Mouse (Mus musculus): Measurements from ENCODE around the gene Rims1.

Gene Rims1

GRCm38 (mm10) chr1:22338914-22339313 lies 466.9 kb downstream of the Rims1 start:
- no peak for DNase-seq

- DNase-seq: no peak
Measured at GRCm38 (mm10) chr1:22320941-22321676, 484.7 kb downstream of the Rims1 start.

- DNase-seq: no peak
Measured at GRCm38 (mm10) chr1:22315537-22315936, 490.3 kb downstream of the Rims1 start.

- no peak for DNase-seq
Measured at GRCm38 (mm10) chr1:22311471-22311870, 494.3 kb downstream of the Rims1 start.

- DNase-seq: no peak
Measured at GRCm38 (mm10) chr1:22306519-22306918, 499.3 kb downstream of the Rims1 start.

GRCm38 (mm10) chr1:22305932-22306331 lies 499.9 kb downstream of the Rims1 start:
- no peak for DNase-seq

GRCm38 (mm10) chr1:22293953-22294352 lies 511.8 kb downstream of the Rims1 start:
- DNase-seq: no peak

- no peak for DNase-seq
Measured at GRCm38 (mm10) chr1:22293310-22293709, 512.5 kb downstream of the Rims1 start.

GRCm38 (mm10) chr1:22286807-22287206 lies 519.0 kb downstream of the Rims1 start:
- no peak for DNase-seq

GRCm38 (mm10) chr1:22279954-22280353 lies 525.8 kb downstream of the Rims1 start:
- DNase-seq: no peak

GRCm38 (mm10) chr1:22274081-22274480 lies 531.7 kb downstream of the Rims1 start:
- no peak for DNase-seq

GRCm38 (mm10) chr1:22270131-22270530 lies 535.7 kb downstream of the Rims1 start:
- DNase-seq: no peak

- DNase-seq: peak; percentile 76 to 83
Measured at GRCm38 (mm10) chr1:22268581-22269359, 537.0 kb downstream of the Rims1 start.

GRCm38 (mm10) chr1:22266491-22266890 lies 539.3 kb downstream of the Rims1 start:
- DNase-seq: no peak

- no peak for DNase-seq
Measured at GRCm38 (mm10) chr1:22265528-22265927, 540.3 kb downstream of the Rims1 start.

- DNase-seq: no peak
Measured at GRCm38 (mm10) chr1:22262169-22262950, 543.4 kb downstream of the Rims1 start.

GRCm38 (mm10) chr1:22261702-22262101 lies 544.1 kb downstream of the Rims1 start:
- peak; percentile 26 to 45 for DNase-seq

GRCm38 (mm10) chr1:22260291-22260690 lies 545.5 kb downstream of the Rims1 start:
- no peak for DNase-seq

GRCm38 (mm10) chr1:22258356-22258755 lies 547.4 kb downstream of the Rims1 start:
- DNase-seq: peak in 1 of 2 experiments; percentile 15

GRCm38 (mm10) chr1:22254278-22254677 lies 551.5 kb downstream of the Rims1 start:
- no peak for DNase-seq

- DNase-seq: no peak
Measured at GRCm38 (mm10) chr1:22252873-22253272, 552.9 kb downstream of the Rims1 start.

- no peak for DNase-seq
Measured at GRCm38 (mm10) chr1:22248898-22249386, 556.9 kb downstream of the Rims1 start.

GRCm38 (mm10) chr1:22245748-22246147 lies 560.0 kb downstream of the Rims1 start:
- DNase-seq: no peak

All from cerebellum, adult 18-20 months (tissue).